Mouse (Mus musculus) left cerebral cortex, adult 18-20 months (tissue): ENCODE results near the gene Ppp1r3a. TPM values are rescaled to one million over a fixed set of nuclear protein-coding genes. Genes with fewer than 3 reads are reported as not detected.
"Not testable (repeated sequence)": the region's sequence is repeated elsewhere in the genome, so short reads cannot be mapped to it uniquely, and the experiment has no call there.

Experiments used
- DNase-seq, 2 experiments: peaks; one replicate each; pipeline ENCODE4 v3.0.0; 2021 to 2022; ENCODE audit warnings: low spot score in 2 of 2, mixed read lengths in 1 of 2
- long read RNA-seq, 2 experiments: library from polyadenylated mRNA; stranded (forward); transcript quantifications; one replicate each; pipeline ENCODE4 v2.0.0; 2021
- total RNA-seq, 2 experiments: library from RNA; stranded (reverse); gene quantifications; 2 replicates each; pipeline ENCODE4 v1.2.3; 2021

Gene Ppp1r3a
- total RNA-seq = not detected
- long read RNA-seq, experiment 1 = 0 reads
- long read RNA-seq, experiment 2 = 0 reads

DNA sequence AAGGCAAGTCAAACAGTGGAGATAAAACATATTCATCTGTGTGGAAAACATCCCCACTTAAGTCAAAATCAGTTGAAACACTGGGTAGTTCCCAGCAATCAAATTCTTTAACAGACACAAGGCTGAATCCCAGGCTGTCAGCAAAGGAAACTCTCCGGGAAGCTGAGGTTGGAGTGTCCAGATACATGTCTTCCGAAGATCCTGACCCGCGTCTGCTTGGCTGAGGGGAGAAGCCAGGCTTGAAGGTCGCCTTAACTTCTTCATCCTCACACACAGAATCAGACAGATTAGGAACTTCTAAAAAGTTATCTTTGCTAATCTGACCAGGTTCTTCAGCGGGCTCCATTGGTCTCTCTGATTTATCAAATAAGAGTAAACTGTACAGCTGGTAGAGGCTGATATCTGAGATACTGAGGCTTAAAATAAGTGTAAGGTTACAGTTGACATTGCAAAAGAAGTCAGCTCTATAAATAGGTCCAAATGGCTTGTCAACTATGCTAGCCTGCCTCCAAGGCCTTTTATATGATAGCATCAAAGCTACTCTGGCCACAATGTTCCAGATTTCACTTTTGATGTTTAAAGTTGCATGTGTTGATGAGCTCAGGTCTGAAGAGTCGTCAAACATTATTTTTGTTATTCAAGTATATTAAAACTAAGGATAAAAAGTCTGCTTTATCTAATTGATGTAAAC, at the start of gene Ppp1r3a:
TSS of gene Ppp1r3a (minus strand) at position 374 of the 691 bp plus-strand sequence.
- no peak for DNase-seq

GRCm38 (mm10) chr6:14787157-14787938, 32.3 kb upstream of the Ppp1r3a start:
- DNase-seq = no peak

DNA sequence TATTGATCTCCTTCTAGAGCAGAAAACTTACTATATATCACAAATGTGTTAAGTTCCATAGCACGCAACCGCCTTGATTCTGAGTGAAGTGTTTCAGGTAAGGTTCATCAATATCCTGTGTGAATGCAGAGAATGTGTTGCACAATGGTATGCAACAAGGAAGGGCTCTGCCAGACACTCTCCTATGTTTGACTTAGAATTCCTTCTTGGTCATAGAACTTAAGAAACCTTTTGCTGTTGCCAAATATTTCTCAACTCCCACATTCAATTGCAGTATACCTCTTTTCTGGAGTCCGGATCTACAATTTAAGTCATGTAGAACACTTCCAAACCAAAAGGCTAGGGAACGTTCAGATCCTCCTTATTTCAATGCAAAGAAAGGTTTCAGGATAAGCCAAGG, 22.8 kb upstream of the Ppp1r3a start:
- DNase-seq = no peak

DNA sequence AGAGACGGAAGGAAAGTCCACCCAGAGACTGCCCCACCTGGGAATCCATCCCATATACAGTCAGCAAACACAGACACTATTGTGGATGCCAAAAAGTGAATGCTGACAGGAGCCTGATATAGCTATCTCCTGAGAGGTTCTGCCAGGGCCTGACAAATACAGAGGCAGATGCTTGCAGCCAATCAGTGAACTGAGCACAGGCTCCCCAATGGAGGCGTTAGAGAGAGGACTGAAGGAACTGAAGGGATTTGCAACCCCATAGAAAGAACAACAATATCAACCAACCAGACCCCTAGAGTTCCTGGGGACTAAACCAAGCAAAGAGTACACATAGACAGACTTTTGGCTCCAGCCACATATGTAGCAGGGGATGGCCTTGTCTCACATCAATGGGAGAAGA, 16.6 kb upstream of the Ppp1r3a start:
- no peak for DNase-seq

DNA sequence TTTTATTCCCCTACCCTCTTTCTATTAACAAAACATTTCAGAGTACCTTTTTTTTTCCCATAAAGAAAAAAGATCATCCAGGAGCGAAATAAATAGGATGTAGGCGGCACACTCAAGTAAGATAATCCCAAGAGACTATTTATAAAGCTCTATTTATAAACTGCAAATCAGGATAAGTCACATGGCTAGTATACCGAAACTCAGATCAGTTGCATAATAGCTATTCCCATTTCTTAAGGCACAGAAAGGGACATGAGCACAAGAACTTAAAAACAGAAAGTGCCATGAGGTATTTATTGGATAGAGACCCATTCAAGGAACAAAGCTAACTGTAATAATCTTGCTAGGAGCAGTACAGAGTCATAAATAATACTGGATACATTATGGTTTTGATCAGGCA, 2.4 kb upstream of the Ppp1r3a start:
- DNase-seq = no peak

DNA sequence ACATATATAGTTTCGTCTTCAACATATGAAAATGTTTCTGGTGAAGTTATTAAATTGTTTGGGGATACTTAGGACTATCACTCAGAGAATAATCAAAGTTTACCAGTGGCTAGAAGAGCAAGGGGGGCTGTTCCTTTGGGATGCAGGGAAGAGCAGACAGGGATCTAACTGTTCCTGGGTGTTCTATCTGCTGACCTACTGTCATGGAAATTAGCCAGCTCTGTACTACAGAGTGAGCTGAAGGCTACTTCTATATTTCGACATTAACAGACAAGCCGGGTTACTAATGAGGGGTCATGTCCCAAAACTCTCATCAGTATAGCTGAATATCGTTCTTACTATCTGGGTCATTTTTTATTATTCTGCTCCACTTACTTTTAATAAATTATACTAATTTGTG, 1.6 kb downstream of the Ppp1r3a start:
- DNase-seq = no peak

- no peak for DNase-seq
These were observed 2.9 kb downstream of the Ppp1r3a start for GRCm38 (mm10) chr6:14752211-14752610.

DNA sequence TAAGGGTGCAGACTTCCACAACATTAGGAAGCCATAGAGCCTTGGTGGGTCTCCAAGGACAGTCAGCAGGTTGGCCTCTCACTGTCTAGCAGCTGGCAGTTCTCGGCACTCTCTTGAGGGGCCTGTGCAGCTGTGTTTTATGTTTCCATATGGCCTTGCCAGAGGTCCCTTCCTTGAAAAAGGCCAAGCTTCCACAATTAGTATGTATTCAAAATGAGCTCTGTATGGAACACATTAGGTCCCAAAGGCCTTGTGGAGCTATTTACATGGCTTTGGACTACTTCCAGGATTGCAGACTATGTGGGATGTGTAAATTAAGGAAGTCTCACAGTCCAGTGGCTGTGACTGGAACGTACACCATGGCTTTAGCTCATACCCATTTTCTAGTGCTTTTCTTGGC, 8.1 kb downstream of the Ppp1r3a start:
- DNase-seq = no peak

GRCm38 (mm10) chr6:14736017-14736416, 19.1 kb downstream of the Ppp1r3a start:
- DNase-seq = no peak

- DNase-seq = no peak
These were observed 24.1 kb downstream of the Ppp1r3a start for GRCm38 (mm10) chr6:14731011-14731410.

DNA sequence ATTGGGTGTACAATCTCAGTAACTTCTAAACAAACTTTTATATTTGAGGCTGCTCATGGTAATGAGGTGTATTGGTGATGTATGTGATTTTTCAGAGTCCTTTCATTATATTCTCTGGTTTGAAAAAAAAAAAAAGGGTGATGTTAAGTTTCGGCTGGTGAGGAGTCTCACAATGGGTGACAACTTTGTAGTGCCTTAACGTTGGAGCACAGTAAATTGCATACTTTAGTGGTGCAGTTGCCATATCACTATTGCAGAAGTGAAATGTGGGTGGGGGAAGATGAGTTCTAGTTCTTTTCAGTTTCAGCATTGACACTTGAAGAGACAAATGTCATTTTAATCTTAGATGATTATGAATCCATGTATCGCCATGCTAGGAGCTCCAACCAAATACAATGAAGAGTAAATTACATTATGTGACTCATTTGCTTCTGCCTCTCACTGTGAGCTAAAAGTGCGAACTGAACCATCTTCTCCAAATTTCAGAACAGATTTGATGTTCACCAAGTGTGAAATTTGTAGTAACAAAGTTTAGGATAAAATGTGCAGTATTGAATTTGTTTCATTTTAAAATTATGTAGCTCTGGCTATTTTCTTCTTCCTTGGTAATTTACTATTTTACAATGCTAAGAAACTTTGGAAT, 34.2 kb downstream of the Ppp1r3a start:
- no peak for DNase-seq

GRCm38 (mm10) chr6:14720110-14720771, 34.8 kb downstream of the Ppp1r3a start:
- no peak for DNase-seq

DNA sequence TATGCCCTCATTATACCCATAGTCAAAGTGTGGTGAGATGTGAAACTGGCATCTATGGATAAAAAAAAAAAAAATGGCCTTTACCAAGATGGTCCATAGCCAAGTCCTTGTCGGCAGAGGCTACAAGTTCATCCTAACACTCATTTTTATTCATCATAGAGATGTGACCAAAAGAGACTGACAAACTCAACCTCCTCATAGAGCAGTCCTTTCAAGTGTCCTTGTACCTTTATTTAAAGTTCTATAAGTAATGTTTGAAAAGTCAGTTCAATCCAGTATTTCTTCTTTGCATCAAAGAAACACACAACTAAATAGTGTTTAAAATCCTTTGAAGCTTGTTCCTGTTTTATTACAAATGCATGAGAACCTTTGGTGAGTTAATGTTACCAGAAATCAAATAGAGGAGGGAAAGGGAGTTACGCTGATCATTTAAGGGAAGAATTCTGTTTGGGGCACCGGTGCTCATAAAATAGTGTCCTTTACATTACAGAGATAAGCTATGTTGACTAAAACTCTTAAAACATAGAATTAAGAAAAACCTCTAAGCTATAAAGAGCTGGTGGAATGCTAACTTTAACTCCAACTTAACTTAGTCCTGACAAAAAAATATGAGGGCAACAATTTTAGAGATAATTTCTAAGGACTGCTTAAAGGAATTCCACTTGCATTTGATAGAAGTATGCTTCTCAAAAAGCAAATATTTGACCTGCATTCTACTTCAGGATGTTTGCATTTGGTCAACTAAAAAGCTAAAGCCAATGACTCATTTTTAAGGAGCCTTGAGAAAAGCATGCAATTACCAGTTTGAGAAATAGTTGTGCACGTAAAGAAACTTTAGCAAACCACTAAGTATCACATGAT, 39.7 kb downstream of the Ppp1r3a start:
- no peak for DNase-seq

- DNase-seq = no peak
These were observed 42.9 kb downstream of the Ppp1r3a start for GRCm38 (mm10) chr6:14712146-14712545.

DNA sequence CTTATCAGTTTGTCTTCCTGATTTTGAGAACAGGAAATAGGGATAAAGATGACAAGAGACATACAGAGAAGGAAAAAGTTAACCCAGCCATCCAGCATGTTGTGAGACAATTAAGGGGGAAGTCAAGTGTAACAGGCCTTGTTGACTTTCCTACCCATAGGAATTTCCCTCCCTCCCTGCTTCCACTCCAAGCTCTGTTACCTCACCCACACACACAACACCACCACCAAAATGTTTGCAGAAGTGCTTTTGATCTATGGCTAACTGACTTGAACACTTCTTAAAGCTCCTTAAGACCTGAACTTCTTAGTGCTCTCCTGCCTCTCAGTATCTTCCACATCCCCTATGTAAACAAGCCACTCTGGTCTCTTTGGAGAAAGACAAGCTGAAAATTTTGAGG, 55.0 kb downstream of the Ppp1r3a start:
- no peak for DNase-seq

DNA sequence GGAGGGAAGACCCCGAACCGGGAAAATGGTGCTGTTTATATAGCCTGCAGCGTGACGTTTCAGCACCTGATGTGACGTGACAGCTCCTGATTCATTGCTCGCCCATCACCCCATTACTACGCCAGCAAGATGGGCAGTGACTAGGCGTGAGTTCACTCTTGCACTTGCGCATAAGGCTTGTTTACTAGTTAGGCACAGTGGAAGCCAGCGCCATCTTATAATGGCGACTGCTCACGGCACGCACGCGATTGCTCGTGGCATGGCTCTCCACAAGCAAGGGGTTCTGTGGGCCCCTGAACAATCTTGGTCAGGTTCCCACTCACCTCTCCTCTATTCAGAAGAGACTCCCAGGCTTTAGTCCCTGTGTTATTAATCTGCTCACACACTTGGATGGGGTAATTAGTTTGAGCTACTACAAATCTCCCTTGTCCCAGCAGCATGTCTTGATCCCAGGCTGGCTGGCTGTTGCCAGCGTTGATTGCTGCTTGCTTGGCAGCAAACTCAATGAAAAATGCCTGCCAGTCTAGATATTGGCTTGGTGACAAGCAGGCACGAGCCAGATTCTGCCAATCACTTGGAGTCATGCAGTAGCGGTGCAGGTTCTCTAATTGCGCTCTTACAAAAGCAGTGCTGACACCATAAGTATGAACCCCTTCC, 75.7 kb downstream of the Ppp1r3a start:
- not testable (repeated sequence) for DNase-seq

GRCm38 (mm10) chr6:14668966-14669365, 86.1 kb downstream of the Ppp1r3a start:
- not testable (repeated sequence) for DNase-seq

- not testable (repeated sequence) for DNase-seq
These were observed 87.4 kb downstream of the Ppp1r3a start for GRCm38 (mm10) chr6:14667651-14668050.
